Mouse (Mus musculus): ENCODE results near the gene Scn5a. TPM values are rescaled to one million over a fixed set of nuclear protein-coding genes. Genes with fewer than 3 reads are reported as not detected.

Gene Scn5a
- polyA plus RNA-seq, 1 experiment from 2014 or later = 0.79 TPM

DNA sequence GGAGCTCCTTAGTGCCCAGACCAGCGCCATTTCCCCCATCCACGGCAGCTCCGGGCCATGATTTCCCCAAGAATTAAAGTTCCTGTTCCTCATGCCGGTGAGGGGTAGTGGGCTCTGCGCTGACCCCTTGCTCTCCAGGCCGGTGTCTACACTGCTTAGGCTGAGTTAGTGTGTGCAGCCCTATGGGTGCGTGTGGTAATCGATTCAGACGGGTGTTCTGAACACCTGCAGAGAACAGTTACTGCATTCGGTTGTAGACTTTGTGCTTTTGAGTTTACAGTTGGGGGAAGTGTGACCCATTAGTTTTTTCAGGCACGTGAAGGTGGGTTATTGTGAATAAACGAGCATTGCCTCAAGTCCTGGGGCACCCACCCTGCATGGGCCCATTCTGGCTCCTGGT lies 140.8 kb downstream of the Scn5a start:
- no peak for ATAC-seq (replicated peaks)
- H3K4me3 ChIP-seq = no peak overlapping the region
- H3K27ac ChIP-seq (replicated peaks) = no peak overlapping the region
- 89% methylated on average over 12 of the region's 12 CpGs for WGBS
- H3K4me1 ChIP-seq = no peaks in the 10 kb centered on the region
- no peaks in the 10 kb centered on the region for H3K9me3 ChIP-seq
- H3K4me2 ChIP-seq (replicated peaks) = no peak overlapping the region
- H3K9ac ChIP-seq (replicated peaks) = no peak overlapping the region
- H3K27me3 ChIP-seq = no peaks in the 10 kb centered on the region
- peaks cover 30% of the 10 kb centered on the region for H3K36me3 ChIP-seq

- WGBS = 94% methylated on average over 2 of the region's 2 CpGs
- Histone ChIP-seq H3K4me2 (replicated peaks) (no peak overlapping the region), H3K9me3 (no peaks in the 10 kb centered on the region), H3K4me1 (no peaks in the 10 kb centered on the region), H3K9ac (replicated peaks) (no peak overlapping the region), H3K36me3 (peaks cover 51% of the 10 kb centered on the region), H3K27ac (replicated peaks) (no peak overlapping the region), H3K27me3 (no peaks in the 10 kb centered on the region), H3K4me3 (no peak overlapping the region)
- no peak for ATAC-seq (replicated peaks)
These were observed 143.0 kb downstream of the Scn5a start for GRCm38 (mm10) chr9:119435855-119436254.

Other genes starting within 250 kb of the Scn5a start
- 105 and 111 TPM in 2 replicates for gene Acaa1a, start 239.3 kb downstream of the Scn5a start, polyA plus RNA-seq (2015; fragmentation: Nextera tagmentation; extraction: Ambion mirVana)
- 4.7 and 4.8 TPM in 2 replicates for gene Myd88, start 237.6 kb downstream of the Scn5a start, polyA plus RNA-seq (2015; fragmentation: Nextera tagmentation; extraction: Ambion mirVana)
- gene Xylb, start 221.6 kb downstream of the Scn5a start, polyA plus RNA-seq (2015; fragmentation: Nextera tagmentation; extraction: Ambion mirVana) = 3.3 and 3.4 TPM in 2 replicates
- gene Slc22a14, start 213.5 kb downstream of the Scn5a start, polyA plus RNA-seq (2015; fragmentation: Nextera tagmentation; extraction: Ambion mirVana) = 0.08 TPM in 1 of 2 replicates, not detected in the other
- gene Acvr2b, start 176.9 kb downstream of the Scn5a start, polyA plus RNA-seq (2015; fragmentation: Nextera tagmentation; extraction: Ambion mirVana) = 53.8 and 55.0 TPM in 2 replicates
- 56.7 and 59.7 TPM in 2 replicates for gene Exog, start 134.1 kb downstream of the Scn5a start, polyA plus RNA-seq (2015; fragmentation: Nextera tagmentation; extraction: Ambion mirVana)
- 0.19 and 0.20 TPM in 2 replicates for gene Scn10a, start 140.3 kb upstream of the Scn5a start, polyA plus RNA-seq (2015; fragmentation: Nextera tagmentation; extraction: Ambion mirVana)
- 0.18 and 0.22 TPM in 2 replicates for gene Scn11a, start 246.4 kb upstream of the Scn5a start, polyA plus RNA-seq (2015; fragmentation: Nextera tagmentation; extraction: Ambion mirVana)